Mouse (Mus musculus) forebrain, embryonic 14.5 days (tissue): Measurements from ENCODE around the gene E130311K13Rik. TPM values are rescaled to one million over a fixed set of nuclear protein-coding genes. Genes with fewer than 3 reads are reported as not detected.
A peak's percentile ranks its signal among the peaks of the same experiment; 100 is the strongest.

Experiments
- ATAC-seq: fragments of 200-750 bp; cut with Nextera tagmentation; 2 replicates; pipeline ENCODE4 v1.8.0; 2017; ENCODE audit warnings: mild to moderate bottlenecking, moderate library complexity
- DNase-seq: peaks from one replicate; pipeline ENCODE4 v3.0.0-alpha.2; 2015; ENCODE audit warnings: low spot score
- H3K27ac ChIP-seq: fragments of 300-500 bp; sonication (generic); 2 replicates; pipeline ENCODE4 v1.5.1; 2014; ENCODE audit warnings: low read depth, mild to moderate bottlenecking, control low read depth, low read length, moderate library complexity
- H3K27me3 ChIP-seq: fragments of 300-500 bp; sonication (generic); replicated peaks from 2 replicates; pipeline ENCODE4 v1.6.1; 2014; ENCODE audit warnings: low read length, control low read depth, mixed read lengths; ENCODE audit not compliant: control insufficient read depth, insufficient read depth
- H3K36me3 ChIP-seq: fragments of 300-500 bp; sonication (generic); 2 replicates; pipeline ENCODE4 v1.6.1; 2014; ENCODE audit warnings: low read length, control low read depth; ENCODE audit not compliant: control insufficient read depth, insufficient read depth
- H3K4me1 ChIP-seq: fragments of 300-500 bp; sonication (generic); 2 replicates; pipeline ENCODE4 v1.6.1; 2014; ENCODE audit warnings: antibody characterized with exemption, low read length, control low read depth; ENCODE audit not compliant: control insufficient read depth, insufficient read depth
- H3K4me2 ChIP-seq: fragments of 300-500 bp; sonication (generic); 2 replicates; pipeline ENCODE4 v1.6.1; 2014; ENCODE audit warnings: mild to moderate bottlenecking, control low read depth, low read length
- H3K4me3 ChIP-seq: fragments of 300-500 bp; sonication (generic); 2 replicates; pipeline ENCODE4 v1.5.1; 2014; ENCODE audit warnings: low read depth, low read length, control low read depth
- H3K9ac ChIP-seq: fragments of 300-500 bp; sonication (generic); 2 replicates; pipeline ENCODE4 v1.6.1; 2014; ENCODE audit warnings: mild to moderate bottlenecking, low read length, control low read depth, moderate library complexity
- H3K9me3 ChIP-seq: fragments of 300-500 bp; sonication (generic); replicated peaks from 2 replicates; pipeline ENCODE4 v1.6.1; 2016; ENCODE audit warnings: low read length, control low read depth, mixed read lengths; ENCODE audit not compliant: control insufficient read depth
- WGBS: fragments of 180-500 bp; shearing (Covaris S2); extraction: QIAGEN DNeasy Blood & Tissue Kit; methylation state at CpG from one replicate; pipeline ENCODE4 v1.1.7; 2014; 5-methylcytosine and 5-hydroxymethylcytosine counted together
- polyA plus RNA-seq: library from polyadenylated mRNA; unstranded; fragments of >200 nt; fragmentation: Nextera tagmentation; extraction: Ambion mirVana; gene quantifications from 2 replicates; pipeline ENCODE4 v1.2.1, GENCODE M21; 2014

Gene E130311K13Rik
- polyA plus RNA-seq, 1 experiment from 2014 or later, result 5.3 TPM

DNA sequence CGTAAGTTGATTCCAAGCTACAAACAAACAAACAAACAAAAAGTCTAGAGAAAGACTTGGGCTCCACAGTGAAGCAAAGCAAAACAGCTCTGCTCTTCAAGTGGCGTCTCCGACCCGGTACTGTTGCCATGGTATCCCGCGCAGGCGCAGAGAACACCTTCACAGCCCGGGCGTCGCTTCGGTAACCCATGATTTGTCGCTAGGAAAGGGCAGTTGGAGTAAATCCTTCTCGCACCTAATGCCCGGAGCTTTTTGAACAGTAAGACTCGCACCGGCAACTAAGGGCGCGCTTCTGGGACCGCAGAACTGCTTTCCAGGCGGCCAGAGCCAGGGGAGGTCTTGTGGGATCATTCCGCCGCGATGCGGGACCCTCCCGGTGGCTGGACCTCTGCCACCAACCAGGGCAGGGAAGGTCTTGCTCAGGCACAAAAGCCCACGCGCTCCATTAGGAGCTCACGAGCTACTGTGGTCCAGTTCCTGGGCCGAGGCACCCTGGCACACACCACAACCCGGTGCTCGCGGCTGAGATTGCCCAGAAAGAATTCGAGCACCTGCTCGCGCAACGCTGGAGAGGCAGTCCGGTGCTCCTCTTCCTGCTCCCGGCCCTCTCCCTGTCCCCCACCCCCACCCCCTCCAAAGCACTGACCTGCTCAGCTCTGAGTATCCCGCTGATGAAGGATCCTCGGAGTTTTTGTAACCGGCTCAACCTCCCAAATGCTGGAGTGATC lies 30.5 kb downstream of the E130311K13Rik start:
- under 1% methylated on average over 41 of the region's 41 CpGs for WGBS

GRCm38 (mm10) chr3:63897177-63897576 lies 32.1 kb downstream of the E130311K13Rik start:
- 2% methylated on average over 1 of the region's 1 CpGs for WGBS
- Histone ChIP-seq H3K9me3 (no peaks in the 10 kb centered on the region), H3K4me3 (peak overlapping the region; percentile 69), H3K4me1 (peaks cover 13% of the 10 kb centered on the region; the same call in 1 of the 2 replicates), H3K27me3 (no peaks in the 10 kb centered on the region), H3K27ac (no peak overlapping the region), H3K9ac (peak overlapping the region; percentile 79; the same call in 1 of the 2 replicates), H3K4me2 (peak overlapping the region; percentile 87), H3K36me3 (no peaks in the 10 kb centered on the region)
- ATAC-seq (no peak), DNase-seq (no peak)

More for the DNA sequence above, 30.5 kb downstream of the E130311K13Rik start:
- Histone ChIP-seq H3K9me3 (no peaks in the 10 kb centered on the region), H3K27me3 (no peaks in the 10 kb centered on the region), H3K4me2 (peak overlapping the region; percentile 87), H3K4me3 (peak overlapping the region; percentile 69), H3K4me1 (peaks cover 13% of the 10 kb centered on the region; the same call in 1 of the 2 replicates), H3K36me3 (no peaks in the 10 kb centered on the region), H3K27ac (peak overlapping the region; percentile 89), H3K9ac (peak overlapping the region; percentile 79)
- DNase-seq, result peak; percentile 96
- peak; percentile 89 for ATAC-seq

DNA sequence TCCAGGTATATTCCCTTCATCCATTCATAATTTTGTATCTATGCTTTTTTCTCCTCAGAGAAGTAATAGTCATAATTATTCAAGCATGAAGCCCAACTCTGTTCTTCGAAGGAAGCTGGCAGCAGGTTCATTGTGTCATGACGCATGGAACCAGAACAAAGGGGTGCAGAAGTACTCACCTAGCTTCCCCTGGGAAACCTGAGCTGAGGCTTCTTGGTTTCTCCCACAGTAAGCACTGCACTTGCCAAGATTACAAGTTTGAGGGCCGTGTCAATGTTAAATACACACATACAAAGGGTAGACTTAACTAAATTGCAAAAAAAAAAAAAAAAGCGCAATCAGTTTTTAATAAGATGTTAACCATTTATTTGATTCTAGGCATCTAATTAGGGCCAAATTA lies 33.0 kb downstream of the E130311K13Rik start:
- no peaks in the 10 kb centered on the region for H3K36me3 ChIP-seq
- H3K9ac ChIP-seq, result no peak overlapping the region
- H3K4me3 ChIP-seq, result no peak overlapping the region
- ATAC-seq (no peak), DNase-seq (no peak)
- H3K27ac ChIP-seq, result no peak overlapping the region
- no peaks in the 10 kb centered on the region for H3K27me3 ChIP-seq
- no peaks in the 10 kb centered on the region for H3K9me3 ChIP-seq
- WGBS, result 31% methylated on average over 4 of the region's 4 CpGs
- H3K4me2 ChIP-seq, result no peak overlapping the region
- H3K4me1 ChIP-seq, result peaks cover 13% of the 10 kb centered on the region; the same call in 1 of the 2 replicates

DNA sequence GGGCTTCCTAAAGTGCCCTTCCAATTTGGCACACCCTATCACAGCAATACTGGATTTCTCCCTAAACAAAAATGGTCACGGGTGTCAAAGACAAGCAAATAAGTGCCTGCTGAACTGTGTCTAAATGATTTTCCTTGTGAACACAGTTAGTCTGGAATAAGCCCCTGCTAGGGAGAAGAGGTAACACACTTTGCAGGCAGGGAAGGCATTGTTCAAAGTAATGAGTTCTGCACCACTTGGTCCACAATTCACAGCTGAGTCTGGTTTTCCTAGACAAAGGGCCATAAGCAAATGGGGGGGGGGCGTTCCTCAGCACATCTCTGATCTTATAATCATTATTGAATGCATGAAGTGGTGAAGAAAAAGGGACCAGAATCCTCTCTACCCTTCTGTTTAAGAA lies 33.5 kb downstream of the E130311K13Rik start:
- Histone ChIP-seq H3K9me3 (no peaks in the 10 kb centered on the region), H3K9ac (no peak overlapping the region), H3K4me3 (no peak overlapping the region), H3K4me2 (no peak overlapping the region), H3K27me3 (no peaks in the 10 kb centered on the region), H3K27ac (no peak overlapping the region), H3K4me1 (peaks cover 13% of the 10 kb centered on the region; the same call in 1 of the 2 replicates), H3K36me3 (no peaks in the 10 kb centered on the region)
- 6% methylated on average over 2 of the region's 2 CpGs for WGBS
- ATAC-seq (no peak), DNase-seq (no peak)

GRCm38 (mm10) chr3:63893677-63894076 lies 35.6 kb downstream of the E130311K13Rik start:
- Histone ChIP-seq H3K9ac (no peak overlapping the region), H3K27me3 (no peaks in the 10 kb centered on the region), H3K36me3 (no peaks in the 10 kb centered on the region), H3K9me3 (no peaks in the 10 kb centered on the region), H3K4me3 (no peak overlapping the region), H3K27ac (no peak overlapping the region), H3K4me1 (peaks cover 9% of the 10 kb centered on the region; the same call in 1 of the 2 replicates), H3K4me2 (no peak overlapping the region)
- 70% methylated on average over 7 of the region's 7 CpGs for WGBS
- ATAC-seq, result no peak
- DNase-seq, result no peak

DNA sequence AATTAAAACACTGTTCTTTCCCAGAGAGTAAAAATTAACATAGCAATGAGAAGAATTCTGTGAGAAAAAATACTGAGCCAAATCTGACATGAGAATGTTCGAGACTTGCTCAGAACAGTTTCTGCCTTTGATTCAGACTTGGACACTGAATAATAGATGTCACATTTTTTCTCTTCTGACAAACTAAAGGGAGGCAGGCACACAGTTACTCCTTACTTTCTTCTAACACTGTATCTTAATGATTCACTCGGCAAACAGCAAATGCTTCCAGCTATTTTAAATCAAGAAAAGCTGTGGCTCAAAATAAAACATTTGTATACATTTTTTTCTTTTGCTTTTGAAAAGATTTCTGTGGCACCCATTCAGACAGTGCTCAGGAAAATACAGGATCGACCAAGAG lies 37.1 kb downstream of the E130311K13Rik start:
- DNase-seq (no peak), ATAC-seq (no peak)
- Histone ChIP-seq H3K27ac (no peak overlapping the region), H3K36me3 (no peaks in the 10 kb centered on the region), H3K4me2 (no peak overlapping the region), H3K27me3 (no peaks in the 10 kb centered on the region), H3K4me1 (peaks cover 5% of the 10 kb centered on the region; the same call in 1 of the 2 replicates), H3K4me3 (no peak overlapping the region), H3K9ac (no peak overlapping the region), H3K9me3 (no peaks in the 10 kb centered on the region)
- WGBS, result 51% methylated on average over 3 of the region's 3 CpGs

DNA sequence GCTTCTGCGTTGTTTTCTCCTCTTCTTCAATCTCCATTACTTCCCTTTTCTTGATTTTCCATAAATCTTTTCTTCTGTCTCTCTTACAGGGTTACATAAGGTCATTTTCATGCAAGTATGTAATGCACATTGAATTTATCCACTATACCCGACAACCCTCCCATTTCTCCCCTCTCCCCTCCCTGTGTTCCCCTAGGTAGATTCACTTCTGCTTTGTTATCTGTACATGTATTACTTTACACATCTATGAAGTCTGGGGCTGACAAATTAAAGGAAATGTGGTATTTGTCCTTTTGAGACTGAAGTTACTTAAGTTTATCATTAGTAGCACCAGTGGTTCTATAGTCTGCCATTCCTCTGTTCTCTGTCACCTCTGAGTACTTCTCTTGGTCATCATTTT lies 48.2 kb downstream of the E130311K13Rik start:
- 88% methylated on average over 2 of the region's 2 CpGs for WGBS
- H3K4me3 ChIP-seq, result no peak overlapping the region

DNA sequence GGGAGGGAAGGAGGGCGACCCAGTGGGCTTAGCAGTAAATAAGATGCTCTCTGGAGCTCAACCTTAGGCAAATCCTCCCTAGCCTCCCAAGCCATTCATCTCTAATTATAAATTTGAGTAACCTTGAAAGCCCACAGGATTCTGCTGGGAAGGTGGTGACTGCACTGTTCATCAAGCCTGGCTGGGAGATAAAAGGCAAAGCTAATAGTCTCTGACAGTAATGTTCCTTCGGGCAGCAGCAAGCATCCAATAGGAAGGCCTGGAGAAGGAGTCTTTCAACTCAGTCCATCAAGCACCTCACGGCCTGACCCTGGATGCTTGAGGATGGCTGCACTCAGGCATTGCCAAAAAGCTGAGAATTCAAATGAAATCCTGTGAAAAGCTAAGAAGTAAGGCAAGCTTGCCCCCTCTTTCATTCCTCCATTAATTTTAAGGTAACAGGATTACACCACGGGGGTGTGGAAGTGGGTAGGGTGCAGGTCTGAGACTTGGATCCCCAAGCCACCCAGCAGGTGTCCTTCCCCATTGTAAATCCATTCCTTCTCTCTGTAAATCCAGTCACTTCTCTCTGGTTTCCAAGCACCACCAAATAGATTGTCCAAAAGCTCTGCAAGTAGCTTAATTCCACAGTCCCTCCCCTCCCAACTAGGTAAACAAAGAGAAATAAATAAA lies 50.1 kb downstream of the E130311K13Rik start:
- no peak overlapping the region for H3K9ac ChIP-seq
- DNase-seq (no peak), ATAC-seq (no peak)
- WGBS, result 22% methylated on average over 4 of the region's 4 CpGs
- H3K27me3 ChIP-seq, result no peaks in the 10 kb centered on the region
- no peaks in the 10 kb centered on the region for H3K9me3 ChIP-seq
- H3K36me3 ChIP-seq, result no peaks in the 10 kb centered on the region
- no peak overlapping the region for H3K4me3 ChIP-seq
- H3K27ac ChIP-seq, result no peak overlapping the region
- no peak overlapping the region for H3K4me2 ChIP-seq
- no peaks in the 10 kb centered on the region for H3K4me1 ChIP-seq

More for the DNA sequence above, 48.2 kb downstream of the E130311K13Rik start:
- ATAC-seq (no peak), DNase-seq (no peak)
- Histone ChIP-seq H3K4me2 (no peak overlapping the region), H3K9me3 (0 out of 2 replicates have a peak, but pooled peaks cover 6% of the 10 kb centered on the region), H3K9ac (no peak overlapping the region), H3K36me3 (no peaks in the 10 kb centered on the region), H3K27me3 (no peaks in the 10 kb centered on the region), H3K27ac (no peak overlapping the region), H3K4me1 (no peaks in the 10 kb centered on the region)

GRCm38 (mm10) chr3:63872818-63873217 lies 56.5 kb downstream of the E130311K13Rik start:
- Histone ChIP-seq H3K9me3 (no peaks in the 10 kb centered on the region), H3K4me2 (no peak overlapping the region), H3K9ac (no peak overlapping the region), H3K27me3 (no peaks in the 10 kb centered on the region), H3K27ac (no peak overlapping the region), H3K4me3 (no peak overlapping the region), H3K4me1 (peaks cover 3% of the 10 kb centered on the region; the same call in 1 of the 2 replicates), H3K36me3 (0 out of 2 replicates have a peak, but pooled peaks cover 4% of the 10 kb centered on the region)
- ATAC-seq (no peak), DNase-seq (no peak)
- 27% methylated on average over 1 of the region's 1 CpGs for WGBS
